Mouse (Mus musculus) heart, embryonic 11.5 days (tissue): ENCODE data around the gene Cabp4. TPM values are rescaled to one million over a fixed set of nuclear protein-coding genes. Genes with fewer than 3 reads are reported as not detected.

Experiments
- ATAC-seq: fragments of 200-750 bp; cut with Nextera tagmentation; replicated peaks from 2 replicates; pipeline ENCODE4 v1.8.0; 2017; ENCODE audit warnings: moderate library complexity; ENCODE audit not compliant: insufficient number of reproducible peaks, low FRiP score, low TSS enrichment
- H3K27ac ChIP-seq: fragments of 300-500 bp; sonication (generic); 2 replicates; pipeline ENCODE4 v1.5.1; 2014; ENCODE audit warnings: mild to moderate bottlenecking, low read depth, low read length
- H3K27me3 ChIP-seq: fragments of 300-500 bp; sonication (generic); 2 replicates; pipeline ENCODE4 v1.6.1; 2014; ENCODE audit warnings: mild to moderate bottlenecking, low read length, mixed read lengths; ENCODE audit not compliant: control insufficient read depth, insufficient read depth
- H3K36me3 ChIP-seq: fragments of 300-500 bp; sonication (generic); 2 replicates; pipeline ENCODE4 v1.6.1; 2014; ENCODE audit warnings: mild to moderate bottlenecking, low read length, moderate library complexity, mixed read lengths; ENCODE audit not compliant: control insufficient read depth, insufficient read depth
- H3K4me1 ChIP-seq: fragments of 300-500 bp; sonication (generic); 2 replicates; pipeline ENCODE4 v1.6.1; 2014; ENCODE audit warnings: low read length; ENCODE audit not compliant: control insufficient read depth, insufficient read depth
- H3K4me2 ChIP-seq: fragments of 300-500 bp; sonication (generic); 2 replicates; pipeline ENCODE4 v1.6.1; 2014; ENCODE audit warnings: mild to moderate bottlenecking, moderate library complexity
- H3K4me3 ChIP-seq: fragments of 300-500 bp; sonication (generic); 2 replicates; pipeline ENCODE4 v1.5.1; 2014; ENCODE audit warnings: low read depth, low read length
- H3K9ac ChIP-seq: fragments of 300-500 bp; sonication (generic); 2 replicates; pipeline ENCODE4 v1.6.1; 2014; ENCODE audit warnings: mild to moderate bottlenecking, low read depth, low read length, moderate library complexity
- H3K9me3 ChIP-seq: fragments of 300-500 bp; sonication (generic); replicated peaks from 2 replicates; pipeline ENCODE4 v1.6.1; 2016; ENCODE audit warnings: low read length; ENCODE audit not compliant: control insufficient read depth
- WGBS: fragments of 180-500 bp; shearing (Covaris S2); extraction: QIAGEN DNeasy Blood & Tissue Kit; methylation state at CpG from one replicate; pipeline ENCODE4 v1.1.7; 2014; ENCODE audit not compliant: insufficient replicate concordance; 5-methylcytosine and 5-hydroxymethylcytosine counted together
- polyA plus RNA-seq: library from polyadenylated mRNA; unstranded; fragments of >200 nt; fragmentation: Nextera tagmentation; extraction: Ambion mirVana; gene quantifications from 2 replicates; pipeline ENCODE4 v1.2.1, GENCODE M21; 2014

The Cabp4 gene
- polyA plus RNA-seq, 1 experiment from 2014 or later, result not detected

DNA sequence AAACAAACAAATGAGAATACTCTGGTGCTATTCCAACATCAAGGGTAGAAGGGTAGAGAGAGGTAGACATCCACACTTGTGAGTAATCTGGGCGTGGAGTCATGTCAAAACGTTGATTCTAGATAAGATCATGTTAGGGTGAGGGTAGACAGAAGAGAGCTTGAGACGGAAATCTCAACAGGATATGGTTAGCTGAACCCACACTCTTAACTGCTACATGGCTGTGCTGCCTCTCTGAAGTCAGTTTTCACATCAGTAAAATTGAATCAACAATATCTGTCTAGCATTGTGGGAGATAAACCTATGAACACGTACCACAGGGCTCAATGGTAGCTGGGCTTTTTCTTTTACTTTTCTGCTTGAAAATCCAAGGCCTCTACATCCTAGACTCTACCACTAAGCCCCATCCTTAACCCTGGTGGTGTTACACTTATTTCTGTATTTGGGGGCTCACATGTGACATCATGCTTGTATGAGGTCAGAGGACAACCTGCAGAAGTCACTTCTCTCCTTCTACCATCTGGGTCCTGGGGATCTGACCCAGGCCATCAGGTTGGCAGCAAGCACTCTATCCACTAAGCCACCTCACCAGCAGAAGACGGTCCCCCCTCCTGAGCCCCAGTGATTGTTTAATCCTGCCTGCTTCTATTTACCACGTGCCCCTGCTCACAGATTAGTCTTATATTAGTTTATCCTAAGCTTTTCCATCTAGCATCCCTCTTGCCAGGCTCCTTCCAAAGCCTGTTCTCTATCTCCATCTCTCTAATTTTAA lies 23.9 kb downstream of the Cabp4 start:
- Histone ChIP-seq H3K9ac (no peak overlapping the region), H3K4me2 (peak overlapping the region; percentile 64; the same call in 1 of the 2 replicates), H3K27ac (no peak overlapping the region), H3K9me3 (no peaks in the 10 kb centered on the region), H3K4me1 (peaks cover 8% of the 10 kb centered on the region), H3K27me3 (no peaks in the 10 kb centered on the region), H3K36me3 (peaks cover 8% of the 10 kb centered on the region; the same call in 1 of the 2 replicates), H3K4me3 (no peak overlapping the region)
- no peak for ATAC-seq
- 77% methylated on average over 6 of the region's 6 CpGs for WGBS

DNA sequence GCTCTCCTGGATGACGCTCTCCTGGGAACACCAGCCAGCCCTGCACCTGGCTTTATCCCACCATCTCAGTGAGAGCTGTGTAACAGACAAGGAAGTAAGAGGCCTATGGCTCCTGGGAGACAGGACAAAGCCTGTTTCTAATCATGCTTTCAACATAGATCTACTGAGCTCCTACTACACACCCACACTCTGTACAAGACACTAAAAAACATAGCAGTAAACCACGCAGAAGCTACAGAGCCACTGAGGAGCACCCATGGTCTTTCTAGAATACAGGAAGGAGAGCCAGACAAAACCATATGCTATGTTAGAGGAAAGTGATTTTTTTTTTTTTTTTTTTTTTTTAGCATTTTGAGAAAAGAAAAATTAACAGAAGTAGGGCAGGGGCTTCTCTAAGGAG lies 25.5 kb downstream of the Cabp4 start:
- Histone ChIP-seq H3K4me3 (no peak overlapping the region), H3K36me3 (peaks cover 17% of the 10 kb centered on the region; the same call in 1 of the 2 replicates), H3K9me3 (no peaks in the 10 kb centered on the region), H3K27ac (no peak overlapping the region), H3K4me2 (no peak overlapping the region), H3K4me1 (peaks cover 16% of the 10 kb centered on the region), H3K9ac (no peak overlapping the region), H3K27me3 (no peaks in the 10 kb centered on the region)
- ATAC-seq, result no peak
- WGBS, result 87% methylated on average over 2 of the region's 2 CpGs

DNA sequence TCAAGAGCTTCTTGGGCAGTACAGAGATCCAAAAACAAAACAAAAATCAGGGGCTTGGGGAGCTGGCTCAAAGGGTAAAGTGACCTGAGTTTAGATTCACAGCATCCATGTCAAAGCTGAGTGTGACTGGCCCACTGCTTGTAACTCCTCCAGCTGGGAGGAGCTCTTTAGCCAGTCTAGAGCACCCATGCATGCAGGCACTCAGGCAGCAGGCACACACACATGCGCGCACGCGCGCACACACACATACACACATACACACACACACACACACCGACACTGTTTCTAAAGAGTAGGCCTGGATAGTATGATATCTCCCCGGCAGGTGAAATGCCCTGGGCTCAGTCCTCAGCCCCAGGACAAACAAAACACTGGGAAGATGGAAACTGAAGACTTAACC lies 26.8 kb downstream of the Cabp4 start:
- no peak for ATAC-seq
- 97% methylated on average over 7 of the region's 7 CpGs for WGBS

GRCm38 (mm10) chr19:4115816-4116215 lies 28.0 kb downstream of the Cabp4 start:
- no peak overlapping the region for H3K9ac ChIP-seq
- H3K27me3 ChIP-seq, result no peaks in the 10 kb centered on the region
- H3K4me3 ChIP-seq, result no peak overlapping the region
- no peak overlapping the region for H3K4me2 ChIP-seq
- no peaks in the 10 kb centered on the region for H3K9me3 ChIP-seq
- peaks cover 20% of the 10 kb centered on the region for H3K36me3 ChIP-seq
- no peak for ATAC-seq
- no peak overlapping the region for H3K27ac ChIP-seq
- H3K4me1 ChIP-seq, result peaks cover 14% of the 10 kb centered on the region
- 82% methylated on average over 11 of the region's 11 CpGs for WGBS

More for the DNA sequence above, 26.8 kb downstream of the Cabp4 start:
- Histone ChIP-seq H3K27ac (no peak overlapping the region), H3K4me2 (no peak overlapping the region), H3K4me1 (peaks cover 16% of the 10 kb centered on the region), H3K27me3 (no peaks in the 10 kb centered on the region), H3K9ac (no peak overlapping the region), H3K36me3 (peaks cover 17% of the 10 kb centered on the region; the same call in 1 of the 2 replicates), H3K9me3 (no peaks in the 10 kb centered on the region), H3K4me3 (no peak overlapping the region)

DNA sequence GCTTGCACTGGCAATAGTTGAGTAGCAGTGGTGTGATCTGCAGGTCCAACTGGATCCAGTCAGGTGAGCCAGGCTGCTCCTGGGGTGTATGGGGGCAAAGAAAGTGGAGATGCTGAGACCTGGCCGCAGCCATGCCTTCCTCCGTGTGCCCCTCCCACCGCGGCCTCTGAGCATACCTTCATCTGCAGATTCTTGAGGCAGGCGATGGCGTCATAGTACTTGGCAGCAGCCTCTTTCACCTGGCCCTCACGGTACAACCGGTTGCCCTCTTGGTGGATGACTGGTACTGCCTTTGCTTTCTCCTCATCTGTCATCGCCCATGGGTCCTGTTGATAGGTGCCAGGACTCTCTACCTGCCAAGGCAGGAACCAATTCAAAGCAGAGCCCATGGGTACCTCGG lies 28.7 kb downstream of the Cabp4 start:
- Histone ChIP-seq H3K4me2 (no peak overlapping the region), H3K36me3 (peaks cover 20% of the 10 kb centered on the region), H3K4me1 (0 out of 2 replicates have a peak, but pooled peaks cover 9% of the 10 kb centered on the region), H3K9me3 (no peaks in the 10 kb centered on the region), H3K4me3 (no peak overlapping the region), H3K27ac (no peak overlapping the region), H3K27me3 (no peaks in the 10 kb centered on the region), H3K9ac (no peak overlapping the region)
- no peak for ATAC-seq
- 88% methylated on average over 10 of the region's 10 CpGs for WGBS

DNA sequence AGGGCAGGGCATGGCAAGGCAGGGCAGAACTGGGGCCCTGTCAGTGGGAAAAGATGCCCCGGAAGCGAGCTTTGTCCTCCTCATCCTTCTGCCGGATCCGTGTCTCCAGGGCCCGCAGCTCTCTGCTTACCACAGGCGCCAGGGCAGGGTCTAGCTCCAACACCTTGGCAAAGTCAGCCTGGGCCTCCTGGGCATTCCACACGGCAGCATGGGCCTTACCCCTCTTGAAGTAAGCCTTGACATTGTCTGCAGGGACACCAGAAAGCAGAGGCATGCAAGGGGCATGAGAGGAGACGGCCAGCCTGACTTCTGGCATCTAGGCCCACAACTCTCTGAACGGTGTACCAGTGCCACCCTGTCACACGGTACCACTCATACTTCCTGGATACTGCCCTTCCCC lies 29.3 kb downstream of the Cabp4 start:
- no peak overlapping the region for H3K4me3 ChIP-seq
- 0 out of 2 replicates have a peak, but pooled peaks cover 9% of the 10 kb centered on the region for H3K4me1 ChIP-seq
- H3K4me2 ChIP-seq, result no peak overlapping the region
- WGBS, result 86% methylated on average over 10 of the region's 10 CpGs
- H3K9me3 ChIP-seq, result no peaks in the 10 kb centered on the region
- peaks cover 20% of the 10 kb centered on the region for H3K36me3 ChIP-seq
- H3K27me3 ChIP-seq, result no peaks in the 10 kb centered on the region
- ATAC-seq, result no peak
- no peak overlapping the region for H3K9ac ChIP-seq
- H3K27ac ChIP-seq, result no peak overlapping the region

- Histone ChIP-seq H3K9ac (0 out of 2 replicates have a peak overlapping the region, but pooled peaks have one; percentile 12), H3K4me3 (no peak overlapping the region), H3K27ac (no peak overlapping the region; the same call in 1 of the 2 replicates), H3K9me3 (no peaks in the 10 kb centered on the region), H3K4me2 (no peak overlapping the region), H3K4me1 (0 out of 2 replicates have a peak, but pooled peaks cover 9% of the 10 kb centered on the region), H3K27me3 (no peaks in the 10 kb centered on the region), H3K36me3 (peaks cover 20% of the 10 kb centered on the region)
- no peak for ATAC-seq
- 43% methylated on average over 5 of the region's 5 CpGs for WGBS
Observed at GRCm38 (mm10) chr19:4113806-4114230, 30.0 kb downstream of the Cabp4 start.

DNA sequence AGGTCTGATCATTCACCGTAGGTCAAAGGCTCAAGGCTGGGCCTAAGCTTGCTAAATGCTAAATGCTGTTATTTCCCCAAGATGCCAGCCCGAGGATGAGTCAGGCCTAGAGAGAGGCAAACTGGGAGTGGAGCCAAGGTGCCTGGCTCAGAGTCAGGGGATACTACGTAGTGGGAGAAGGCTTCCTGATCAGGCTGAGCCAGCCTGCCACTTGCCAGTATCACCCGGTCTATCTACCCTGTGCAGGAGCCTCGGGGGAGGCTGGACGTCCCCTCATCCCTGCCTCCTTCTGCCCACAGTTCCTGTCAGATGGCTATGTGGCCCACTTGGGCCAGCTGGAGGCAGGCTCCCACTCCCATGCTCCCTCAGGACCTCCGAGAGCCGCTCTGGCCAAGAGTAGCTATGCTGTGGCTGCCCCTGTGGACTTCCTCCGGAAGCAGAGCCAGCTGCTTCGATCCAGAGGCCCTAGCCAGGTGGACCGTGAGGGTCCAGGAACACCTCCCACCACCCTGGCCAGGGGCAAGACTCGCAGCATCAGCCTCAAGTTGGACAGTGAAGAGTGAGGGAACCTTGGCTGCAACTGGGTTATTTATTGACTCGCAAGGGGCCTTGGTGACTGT lies 30.5 kb downstream of the Cabp4 start:
- no peaks in the 10 kb centered on the region for H3K27me3 ChIP-seq
- 0 out of 2 replicates have a peak, but pooled peaks cover 9% of the 10 kb centered on the region for H3K4me1 ChIP-seq
- no peak overlapping the region for H3K4me2 ChIP-seq
- 0 out of 2 replicates have a peak overlapping the region, but pooled peaks have one; percentile 12 for H3K9ac ChIP-seq
- H3K9me3 ChIP-seq, result no peaks in the 10 kb centered on the region
- 66% methylated on average over 13 of the region's 13 CpGs for WGBS
- peaks cover 20% of the 10 kb centered on the region for H3K36me3 ChIP-seq
- H3K27ac ChIP-seq, result no peak overlapping the region; the same call in 1 of the 2 replicates
- no peak for ATAC-seq
- H3K4me3 ChIP-seq, result no peak overlapping the region
